Mouse (Mus musculus) hindbrain, embryonic 14.5 days (tissue): Measurements from ENCODE around the gene Soga1. TPM values are rescaled to one million over a fixed set of nuclear protein-coding genes. Genes with fewer than 3 reads are reported as not detected.

Experiments used
- ATAC-seq: fragments of 200-750 bp; cut with Nextera tagmentation; 2 replicates; pipeline ENCODE4 v1.8.0; 2017; ENCODE audit warnings: moderate number of reproducible peaks, mild to moderate bottlenecking, moderate TSS enrichment, moderate library complexity; ENCODE audit not compliant: low FRiP score
- DNase-seq: peaks from one replicate; pipeline ENCODE4 v3.0.0-alpha.2; 2015; ENCODE audit warnings: low spot score
- H3K27ac ChIP-seq: fragments of 300-500 bp; sonication (generic); 2 replicates; pipeline ENCODE4 v1.5.1; 2014; ENCODE audit warnings: mild to moderate bottlenecking, moderate library complexity
- H3K27me3 ChIP-seq: fragments of 300-500 bp; sonication (generic); 2 replicates; pipeline ENCODE4 v1.6.1; 2014; ENCODE audit warnings: mild to moderate bottlenecking, low read length, mixed read lengths; ENCODE audit not compliant: control insufficient read depth, insufficient read depth
- H3K36me3 ChIP-seq: fragments of 300-500 bp; sonication (generic); replicated peaks from 2 replicates; pipeline ENCODE4 v1.6.1; 2014; ENCODE audit not compliant: control insufficient read depth, insufficient read depth
- H3K4me1 ChIP-seq: fragments of 300-500 bp; sonication (generic); replicated peaks from 2 replicates; pipeline ENCODE4 v1.6.1; 2014; ENCODE audit warnings: antibody characterized with exemption, low read length, mixed read lengths; ENCODE audit not compliant: control insufficient read depth, insufficient read depth
- H3K4me2 ChIP-seq: fragments of 300-500 bp; sonication (generic); replicated peaks from 2 replicates; pipeline ENCODE4 v1.6.1; 2014; ENCODE audit warnings: mild to moderate bottlenecking, moderate library complexity
- H3K4me3 ChIP-seq: fragments of 300-500 bp; sonication (generic); replicated peaks from 2 replicates; pipeline ENCODE4 v1.5.1; 2014; ENCODE audit warnings: mild to moderate bottlenecking, low read length
- H3K9ac ChIP-seq: fragments of 300-500 bp; sonication (generic); 2 replicates; pipeline ENCODE4 v1.6.1; 2014
- H3K9me3 ChIP-seq: fragments of 300-500 bp; sonication (generic); 2 replicates; pipeline ENCODE4 v1.6.1; 2016; ENCODE audit warnings: low read length; ENCODE audit not compliant: control insufficient read depth
- WGBS: fragments of 180-500 bp; shearing (Covaris S2); extraction: QIAGEN DNeasy Blood & Tissue Kit; methylation state at CpG from one replicate; pipeline ENCODE4 v1.1.7; 2014; 5-methylcytosine and 5-hydroxymethylcytosine counted together
- polyA plus RNA-seq: library from polyadenylated mRNA; unstranded; fragments of >200 nt; fragmentation: Nextera tagmentation; extraction: Ambion mirVana; gene quantifications from 2 replicates; pipeline ENCODE4 v1.2.1, GENCODE M21; 2014

Gene Soga1
- polyA plus RNA-seq, 1 experiment from 2014 or later, result 9.7 TPM

DNA sequence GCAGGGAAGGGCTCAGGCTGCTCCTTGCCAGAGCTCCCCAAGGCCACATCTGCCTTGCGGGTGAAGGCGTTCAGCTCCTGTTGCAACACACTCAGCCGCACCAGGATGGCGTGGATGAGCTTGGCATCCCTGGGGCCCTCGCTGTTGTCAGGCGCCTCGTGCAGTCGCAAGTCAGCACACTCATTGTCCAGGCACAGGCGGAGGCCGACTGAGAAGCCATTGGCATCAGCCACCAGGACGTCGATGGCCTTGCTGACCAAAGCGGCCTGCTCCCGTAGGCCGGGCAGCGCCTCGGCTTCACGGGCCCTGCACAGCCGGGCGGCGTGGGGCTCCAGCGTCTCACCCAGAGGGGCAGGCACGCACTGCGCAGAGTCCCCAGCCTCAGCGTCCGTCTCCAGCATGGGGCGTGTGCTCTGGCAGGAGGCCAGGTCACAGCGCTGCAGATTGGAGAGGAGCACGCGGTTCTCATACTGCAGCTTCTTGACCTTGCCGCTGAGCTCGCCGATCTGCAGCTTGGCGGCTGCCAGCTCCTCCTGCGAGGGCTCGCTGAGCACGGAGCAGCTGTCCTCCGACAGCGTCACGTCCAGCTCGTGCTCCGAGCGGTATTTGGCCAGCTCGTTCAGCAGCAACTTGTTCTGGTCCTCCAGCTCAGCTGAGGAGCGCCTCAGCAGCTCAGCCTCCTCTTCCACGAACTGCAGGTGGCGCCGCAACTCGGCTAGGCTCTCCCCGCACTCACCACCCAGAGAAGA, 39.0 kb downstream of the Soga1 start:
- WGBS, result 74% methylated on average over 48 of the region's 50 CpGs
- H3K4me2 ChIP-seq, result no peak overlapping the region
- no peak overlapping the region for H3K9ac ChIP-seq
- no peaks in the 10 kb centered on the region for H3K9me3 ChIP-seq
- no peaks in the 10 kb centered on the region for H3K4me1 ChIP-seq
- no peak overlapping the region for H3K27ac ChIP-seq
- H3K4me3 ChIP-seq, result no peak overlapping the region
- H3K36me3 ChIP-seq, result peaks cover 85% of the 10 kb centered on the region
- ATAC-seq (peak; percentile 67; the same call in 1 of the 2 replicates), DNase-seq (peak; percentile 35)
- H3K27me3 ChIP-seq, result no peaks in the 10 kb centered on the region

DNA sequence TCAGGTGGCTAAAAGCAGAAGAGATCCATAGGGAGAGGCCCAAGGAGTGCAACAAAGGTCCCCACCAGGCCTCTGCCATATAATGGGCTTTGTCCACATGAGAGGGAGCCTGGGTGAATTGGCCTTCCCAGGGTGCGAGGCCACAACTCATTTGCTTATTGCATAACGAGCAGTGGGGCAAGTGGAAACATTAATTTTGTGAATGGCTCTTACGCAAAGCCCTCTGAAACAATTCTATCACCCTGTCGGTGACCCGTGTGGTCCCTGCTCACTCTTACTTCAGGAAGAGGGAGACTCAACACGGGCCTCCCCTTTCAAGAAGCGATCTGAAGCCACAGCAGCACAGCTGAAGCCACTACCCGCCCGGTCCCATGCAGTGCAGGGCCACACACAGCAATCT, 41.8 kb downstream of the Soga1 start:
- ATAC-seq (no peak), DNase-seq (no peak)
- Histone ChIP-seq H3K36me3 (peaks cover 91% of the 10 kb centered on the region), H3K4me2 (no peak overlapping the region), H3K4me1 (no peaks in the 10 kb centered on the region), H3K9ac (no peak overlapping the region), H3K27ac (no peak overlapping the region), H3K9me3 (no peaks in the 10 kb centered on the region), H3K27me3 (no peaks in the 10 kb centered on the region), H3K4me3 (no peak overlapping the region)
- WGBS, result 79% methylated on average over 9 of the region's 9 CpGs

DNA sequence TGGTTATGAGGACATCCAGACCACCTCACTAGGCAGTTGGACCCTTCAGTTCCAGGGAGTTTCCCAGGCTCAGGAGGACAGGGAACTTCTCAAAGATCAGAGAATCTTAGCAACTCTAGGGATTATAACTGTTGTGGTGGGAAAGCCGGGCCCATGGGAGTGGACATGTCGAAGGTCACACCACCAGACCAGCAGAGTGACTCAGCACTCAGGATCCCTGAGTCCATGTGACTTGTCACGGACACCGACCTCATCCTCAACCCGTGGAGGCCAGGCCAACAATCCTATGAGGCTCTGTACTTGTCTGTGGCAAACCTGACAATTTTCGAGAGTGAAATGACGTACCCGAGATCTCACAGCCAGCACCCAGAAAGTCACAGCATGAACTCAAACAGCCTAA, 42.7 kb downstream of the Soga1 start:
- no peak for DNase-seq
- Histone ChIP-seq H3K9me3 (no peaks in the 10 kb centered on the region), H3K4me3 (no peak overlapping the region), H3K27me3 (no peaks in the 10 kb centered on the region), H3K4me2 (no peak overlapping the region), H3K27ac (no peak overlapping the region), H3K36me3 (peaks cover 91% of the 10 kb centered on the region), H3K9ac (no peak overlapping the region), H3K4me1 (no peaks in the 10 kb centered on the region)
- 91% methylated on average over 8 of the region's 8 CpGs for WGBS
- no peak for ATAC-seq

- no peak overlapping the region for H3K27ac ChIP-seq
- H3K9ac ChIP-seq, result no peak overlapping the region
- no peaks in the 10 kb centered on the region for H3K27me3 ChIP-seq
- no peaks in the 10 kb centered on the region for H3K9me3 ChIP-seq
- H3K4me2 ChIP-seq, result no peak overlapping the region
- no peaks in the 10 kb centered on the region for H3K4me1 ChIP-seq
- WGBS, result 89% methylated on average over 7 of the region's 7 CpGs
- ATAC-seq (no peak), DNase-seq (no peak)
- peaks cover 91% of the 10 kb centered on the region for H3K36me3 ChIP-seq
- H3K4me3 ChIP-seq, result no peak overlapping the region
Measured at GRCm38 (mm10) chr2:157035371-157035770, 43.7 kb downstream of the Soga1 start.

GRCm38 (mm10) chr2:157030804-157031203, 48.2 kb downstream of the Soga1 start:
- Histone ChIP-seq H3K27me3 (no peaks in the 10 kb centered on the region), H3K9me3 (no peaks in the 10 kb centered on the region), H3K9ac (no peak overlapping the region), H3K36me3 (peaks cover 93% of the 10 kb centered on the region), H3K4me2 (no peak overlapping the region), H3K4me3 (no peak overlapping the region), H3K27ac (no peak overlapping the region), H3K4me1 (no peaks in the 10 kb centered on the region)
- 44% methylated on average over 9 of the region's 9 CpGs for WGBS
- DNase-seq (peak; percentile 83), ATAC-seq (peak; percentile 37; the same call in 1 of the 2 replicates)

DNA sequence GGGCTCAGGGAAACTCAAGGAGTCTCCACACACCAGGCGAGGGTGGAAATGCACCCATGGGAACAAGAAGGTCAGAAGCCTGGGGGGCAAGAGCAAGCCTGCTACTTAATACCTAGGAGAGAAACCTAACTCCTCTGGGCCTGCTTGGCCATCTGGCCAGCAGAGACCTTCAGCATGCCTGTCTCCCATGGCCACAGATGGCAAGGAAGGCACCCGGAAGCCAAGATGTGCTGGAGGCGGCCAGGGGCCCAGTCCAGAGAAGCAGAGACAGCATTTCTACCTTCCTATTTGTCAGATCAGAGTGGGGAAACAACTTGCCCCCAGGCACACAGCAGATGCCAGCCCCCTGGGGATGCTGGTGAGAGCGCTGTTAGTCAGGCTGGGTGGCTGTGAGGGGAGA, 50.8 kb downstream of the Soga1 start:
- peaks cover 97% of the 10 kb centered on the region for H3K36me3 ChIP-seq
- no peak for DNase-seq

GRCm38 (mm10) chr2:157027106-157028008, 51.7 kb downstream of the Soga1 start:
- no peak overlapping the region for H3K4me3 ChIP-seq
- no peak overlapping the region for H3K4me2 ChIP-seq
- DNase-seq, result no peak
- H3K9me3 ChIP-seq, result 0 out of 2 replicates have a peak, but pooled peaks cover 6% of the 10 kb centered on the region
- peaks cover 97% of the 10 kb centered on the region for H3K36me3 ChIP-seq
- no peak overlapping the region for H3K27ac ChIP-seq
- ATAC-seq, result no peak
- no peak overlapping the region for H3K9ac ChIP-seq
- H3K27me3 ChIP-seq, result no peaks in the 10 kb centered on the region
- H3K4me1 ChIP-seq, result no peaks in the 10 kb centered on the region
- 92% methylated on average over 21 of the region's 21 CpGs for WGBS

More for the DNA sequence above, 50.8 kb downstream of the Soga1 start:
- H3K27me3 ChIP-seq, result no peaks in the 10 kb centered on the region
- H3K4me2 ChIP-seq, result no peak overlapping the region
- H3K4me1 ChIP-seq, result no peaks in the 10 kb centered on the region
- H3K9me3 ChIP-seq, result 0 out of 2 replicates have a peak, but pooled peaks cover 6% of the 10 kb centered on the region
- 86% methylated on average over 4 of the region's 4 CpGs for WGBS
- H3K4me3 ChIP-seq, result no peak overlapping the region
- H3K27ac ChIP-seq, result no peak overlapping the region
- ATAC-seq, result no peak
- no peak overlapping the region for H3K9ac ChIP-seq

GRCm38 (mm10) chr2:157021156-157021555, 57.9 kb downstream of the Soga1 start:
- Histone ChIP-seq H3K4me3 (no peak overlapping the region), H3K9ac (no peak overlapping the region), H3K27ac (no peak overlapping the region), H3K36me3 (peaks cover 100% of the 10 kb centered on the region), H3K4me2 (no peak overlapping the region), H3K9me3 (0 out of 2 replicates have a peak, but pooled peaks cover 6% of the 10 kb centered on the region), H3K4me1 (no peaks in the 10 kb centered on the region), H3K27me3 (no peaks in the 10 kb centered on the region)
- ATAC-seq, result no peak
- 95% methylated on average over 16 of the region's 16 CpGs for WGBS
- no peak for DNase-seq

DNA sequence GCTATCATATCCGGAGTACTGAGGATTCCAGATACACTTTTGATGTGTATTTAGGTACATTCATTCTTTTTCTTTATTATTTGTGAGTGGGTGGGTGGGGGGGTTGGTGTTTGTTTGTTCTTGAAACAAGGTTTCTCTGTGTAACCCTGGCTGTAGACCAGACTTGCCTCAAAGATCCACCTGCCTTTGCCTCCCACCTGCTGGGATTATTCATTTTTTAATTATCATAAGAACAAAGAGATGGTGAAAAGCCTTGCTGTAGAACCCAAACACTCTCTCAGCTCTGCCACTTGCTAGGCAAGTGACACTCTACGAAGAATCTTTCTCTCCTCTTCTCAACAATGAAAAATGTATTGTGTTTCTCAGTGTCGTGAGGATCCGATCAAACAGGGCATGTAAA, 59.8 kb downstream of the Soga1 start:
- 84% methylated on average over 4 of the region's 4 CpGs for WGBS
- H3K4me1 ChIP-seq, result no peaks in the 10 kb centered on the region
- no peak overlapping the region for H3K4me3 ChIP-seq
- no peak overlapping the region for H3K27ac ChIP-seq
- H3K4me2 ChIP-seq, result no peak overlapping the region
- H3K27me3 ChIP-seq, result no peaks in the 10 kb centered on the region
- no peaks in the 10 kb centered on the region for H3K9me3 ChIP-seq
- H3K9ac ChIP-seq, result no peak overlapping the region
- H3K36me3 ChIP-seq, result peaks cover 100% of the 10 kb centered on the region
- ATAC-seq (no peak), DNase-seq (no peak)
